Mouse (Mus musculus) E14TG2a.4 (cell line): Measurements from ENCODE around the gene Slc27a4.
A peak's percentile ranks its signal among the peaks of the same experiment; 100 is the strongest.
"Not testable (repeated sequence)": the region's sequence is repeated elsewhere in the genome, so short reads cannot be mapped to it uniquely, and the experiment has no call there.

Source experiments
- H3K27me3 ChIP-seq: 2 replicates; pipeline ENCODE4 v1.6.1; 2014; ENCODE audit warnings: low read length, control low read depth; ENCODE audit not compliant: insufficient read depth
- H3K36me3 ChIP-seq: 2 replicates; pipeline ENCODE4 v1.6.1; 2014; ENCODE audit warnings: low read length, control low read depth; ENCODE audit not compliant: insufficient read depth
- H3K4me1 ChIP-seq: replicated peaks from 2 replicates; pipeline ENCODE4 v1.6.1; 2014; ENCODE audit warnings: low read depth, low read length, control low read depth
- H3K4me3 ChIP-seq: replicated peaks from 2 replicates; pipeline ENCODE4 v1.5.1; 2014; ENCODE audit warnings: mild to moderate bottlenecking, low read length
- H3K9me3 ChIP-seq: 2 replicates; pipeline ENCODE4 v1.6.1; 2014; ENCODE audit warnings: low read length, control low read depth
- CTCF ChIP-seq: conservative IDR thresholded peaks from 2 replicates; pipeline ENCODE4 v1.5.1; 2014; ENCODE audit warnings: low read length
- NANOG ChIP-seq: IDR thresholded peaks from 2 replicates; pipeline ENCODE4 v1.6.1; 2014; ENCODE audit warnings: borderline replicate concordance, low read length, mixed read lengths
- POU5F1 ChIP-seq: IDR thresholded peaks from 2 replicates; pipeline ENCODE4 v1.6.1; 2014; ENCODE audit warnings: low read length, borderline replicate concordance

Slc27a4 gene

DNA sequence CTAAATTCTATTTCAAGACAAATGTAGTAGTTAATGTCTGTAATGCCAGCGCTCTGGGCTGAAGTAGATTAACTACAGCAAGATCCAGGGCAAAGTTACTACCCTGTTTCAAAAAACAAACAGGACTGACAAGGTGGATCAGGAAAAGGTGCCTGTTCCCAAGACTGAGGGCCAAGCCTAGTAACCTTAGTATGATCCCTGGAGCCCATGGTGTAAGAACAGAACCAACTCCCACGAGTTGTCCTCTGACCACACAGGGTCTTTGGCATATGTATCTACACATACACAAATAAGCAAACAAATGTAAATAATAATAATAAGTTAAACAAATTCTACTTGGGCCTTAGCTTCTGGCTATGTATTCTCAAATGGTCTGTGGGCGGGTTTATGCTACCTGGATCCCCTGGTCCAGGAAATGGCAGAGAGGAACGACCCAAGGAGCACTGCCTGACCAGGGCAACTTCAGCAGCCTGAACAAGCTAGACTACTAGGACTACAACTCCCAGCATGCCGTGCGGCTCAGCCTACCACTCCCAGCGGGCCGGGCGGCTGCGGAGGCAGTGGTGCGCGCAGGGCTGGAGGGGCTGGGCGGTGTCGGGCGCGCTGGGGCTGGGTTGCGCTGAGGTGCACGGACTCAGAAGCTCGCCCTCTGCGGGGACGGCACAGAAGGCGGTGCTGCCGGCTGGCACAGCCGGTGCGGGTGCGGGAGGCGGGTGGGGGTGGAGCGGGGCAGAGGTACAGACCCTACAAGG is at the start of gene Slc27a4:
Gene Slc27a4, plus strand, starts transcription at position 560 of the 752 bp plus-strand sequence.
- Histone ChIP-seq H3K4me1 (peaks cover 32% of the 10 kb centered on the region), H3K36me3 (peaks cover 38% of the 10 kb centered on the region), H3K9me3 (no peaks in the 10 kb centered on the region), H3K27me3 (no peaks in the 10 kb centered on the region; the same call in 1 of the 2 replicates), H3K4me3 (peak within 1 kb of the TSS; percentile 95)
- no peak for TF ChIP-seq POU5F1
- no peak for TF ChIP-seq CTCF
- no peak for TF ChIP-seq NANOG

DNA sequence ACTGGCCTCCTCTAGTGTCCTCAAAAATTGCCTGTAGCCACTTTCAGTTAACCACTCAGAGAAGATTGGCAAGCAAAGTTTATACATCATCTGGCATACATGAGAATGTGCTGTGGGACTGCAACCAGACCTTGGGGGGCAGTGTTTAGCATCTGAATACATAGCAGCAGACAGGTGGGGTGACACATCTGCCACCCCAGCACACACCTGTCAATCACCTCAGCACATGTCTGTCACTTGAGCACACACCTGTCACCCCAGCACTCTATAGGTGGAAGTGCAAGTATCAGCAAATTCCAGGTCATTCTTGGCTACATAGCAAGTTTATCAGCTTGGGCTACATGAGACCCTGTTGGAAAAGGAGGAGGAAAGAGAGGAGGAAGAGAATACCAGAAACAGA is 46.7 kb upstream of the Slc27a4 start:
- H3K27me3 ChIP-seq, result peaks cover 29% of the 10 kb centered on the region
- H3K4me3 ChIP-seq, result no peak overlapping the region
- peaks cover 21% of the 10 kb centered on the region for H3K4me1 ChIP-seq
- no peak for TF ChIP-seq CTCF
- no peak for TF ChIP-seq NANOG
- no peak for TF ChIP-seq POU5F1
- peaks cover 6% of the 10 kb centered on the region; the same call in 1 of the 2 replicates for H3K9me3 ChIP-seq
- H3K36me3 ChIP-seq, result no peaks in the 10 kb centered on the region

DNA sequence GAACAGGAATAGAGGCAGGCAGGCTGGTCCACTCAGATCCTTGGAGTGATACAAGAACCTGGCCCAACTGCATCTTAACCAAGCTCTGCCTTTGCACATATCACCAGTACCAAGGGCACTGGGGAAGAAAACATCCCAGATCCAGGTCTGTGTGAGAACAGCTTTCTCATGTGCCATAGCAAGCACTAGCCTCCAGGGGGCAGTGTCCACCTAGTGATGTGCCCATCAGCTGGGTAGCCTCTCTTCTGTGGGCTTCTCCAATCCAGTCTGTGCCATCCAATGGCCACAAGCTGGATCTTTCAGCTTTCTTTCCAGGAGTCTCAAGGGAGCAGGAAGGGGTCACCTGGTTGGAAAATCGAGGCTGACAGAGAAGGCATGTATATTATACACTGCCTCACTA is 37.6 kb upstream of the Slc27a4 start:
- TF ChIP-seq CTCF (peak; percentile 52), POU5F1 (no peak), NANOG (no peak)
- H3K9me3 ChIP-seq, result no peaks in the 10 kb centered on the region
- no peak overlapping the region for H3K4me3 ChIP-seq
- peaks cover 14% of the 10 kb centered on the region for H3K4me1 ChIP-seq
- peaks cover 12% of the 10 kb centered on the region for H3K27me3 ChIP-seq
- peaks cover 6% of the 10 kb centered on the region; the same call in 1 of the 2 replicates for H3K36me3 ChIP-seq

DNA sequence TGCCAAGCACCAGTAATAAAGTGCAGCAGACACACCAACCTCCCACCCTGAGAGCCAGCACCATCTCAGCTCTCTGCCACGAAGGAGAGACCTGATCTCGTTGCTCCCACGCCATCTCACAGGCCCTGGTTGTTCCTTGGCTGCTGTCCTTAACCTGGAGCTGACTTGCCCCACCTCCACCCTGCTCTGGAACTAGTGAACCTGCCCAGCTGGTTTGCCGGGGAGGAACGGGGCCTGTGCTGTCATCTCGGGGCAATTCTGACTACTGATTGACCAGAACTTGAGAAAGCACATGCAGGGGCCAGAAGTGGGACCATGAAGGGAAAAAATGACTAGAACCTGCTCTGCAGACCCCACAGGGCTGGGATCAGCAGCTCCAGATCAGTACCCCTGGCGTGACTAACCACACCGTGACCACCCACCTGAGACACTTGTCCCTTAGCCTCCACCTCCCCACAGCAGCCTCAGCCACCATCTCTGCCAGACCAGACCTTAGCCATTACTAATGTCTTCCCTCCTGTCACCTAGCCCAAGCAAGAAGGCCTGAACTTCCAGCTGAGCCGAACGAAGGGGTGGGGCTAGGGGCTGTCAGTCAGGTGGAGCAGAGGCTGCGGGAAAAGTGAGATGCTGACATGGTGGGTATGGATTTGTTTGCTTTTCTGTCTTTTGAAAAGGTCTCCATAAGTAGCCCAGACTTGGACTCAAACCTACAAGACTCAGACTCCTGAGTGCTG is 34.3 kb upstream of the Slc27a4 start:
- Histone ChIP-seq H3K36me3 (peaks cover 21% of the 10 kb centered on the region), H3K4me1 (peaks cover 29% of the 10 kb centered on the region), H3K9me3 (no peaks in the 10 kb centered on the region), H3K4me3 (no peak overlapping the region), H3K27me3 (peaks cover 3% of the 10 kb centered on the region; the same call in 1 of the 2 replicates)
- TF ChIP-seq POU5F1 (no peak), NANOG (no peak), CTCF (no peak)

DNA sequence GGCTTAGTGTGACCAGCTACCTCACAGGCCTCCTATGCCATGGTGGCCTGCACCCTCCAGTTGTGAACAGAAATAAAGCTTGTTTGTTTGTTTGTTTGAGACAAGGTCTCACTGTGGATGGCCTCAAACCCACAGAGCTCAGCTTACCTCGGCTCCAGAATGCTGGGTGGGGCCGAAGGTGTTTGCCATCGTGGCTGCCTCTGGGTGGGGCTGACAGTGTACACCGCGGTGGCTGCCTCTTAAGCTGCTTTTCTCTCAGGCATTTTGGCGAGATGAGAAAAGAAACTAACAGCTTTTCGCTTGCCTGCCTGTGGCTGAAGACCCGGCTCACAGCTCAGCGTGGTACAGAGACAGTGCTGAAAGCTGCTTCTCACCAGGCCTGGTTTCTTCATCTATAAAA is 33.5 kb upstream of the Slc27a4 start:
- TF ChIP-seq CTCF, result no peak
- H3K4me1 ChIP-seq, result peaks cover 29% of the 10 kb centered on the region
- no peaks in the 10 kb centered on the region for H3K27me3 ChIP-seq
- no peak overlapping the region for H3K4me3 ChIP-seq
- H3K36me3 ChIP-seq, result peaks cover 29% of the 10 kb centered on the region
- no peaks in the 10 kb centered on the region for H3K9me3 ChIP-seq

DNA sequence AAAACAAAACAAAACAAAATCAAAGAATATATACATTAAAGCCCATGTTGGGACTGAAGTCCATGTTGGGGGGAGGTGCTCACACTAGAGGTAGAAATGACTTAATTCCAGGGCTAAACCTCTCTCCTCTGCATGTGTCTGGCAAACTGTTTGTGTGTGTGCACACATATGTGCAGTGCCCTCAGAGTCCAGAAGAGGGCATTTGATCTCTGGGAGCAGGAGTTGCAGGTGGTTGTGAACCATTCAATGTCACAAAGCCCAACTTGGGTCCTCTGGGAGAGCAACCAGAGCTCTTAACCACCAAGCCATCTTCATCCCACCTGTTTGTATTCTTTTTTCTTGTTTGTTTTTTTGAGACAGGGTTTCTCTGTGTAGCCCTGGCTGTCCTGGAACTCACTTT is 32.3 kb upstream of the Slc27a4 start:
- TF ChIP-seq CTCF (peak; percentile 59), NANOG (no peak)
- Histone ChIP-seq H3K4me1 (peaks cover 29% of the 10 kb centered on the region), H3K27me3 (no peaks in the 10 kb centered on the region), H3K4me3 (no peak overlapping the region), H3K9me3 (no peaks in the 10 kb centered on the region), H3K36me3 (peaks cover 40% of the 10 kb centered on the region)

DNA sequence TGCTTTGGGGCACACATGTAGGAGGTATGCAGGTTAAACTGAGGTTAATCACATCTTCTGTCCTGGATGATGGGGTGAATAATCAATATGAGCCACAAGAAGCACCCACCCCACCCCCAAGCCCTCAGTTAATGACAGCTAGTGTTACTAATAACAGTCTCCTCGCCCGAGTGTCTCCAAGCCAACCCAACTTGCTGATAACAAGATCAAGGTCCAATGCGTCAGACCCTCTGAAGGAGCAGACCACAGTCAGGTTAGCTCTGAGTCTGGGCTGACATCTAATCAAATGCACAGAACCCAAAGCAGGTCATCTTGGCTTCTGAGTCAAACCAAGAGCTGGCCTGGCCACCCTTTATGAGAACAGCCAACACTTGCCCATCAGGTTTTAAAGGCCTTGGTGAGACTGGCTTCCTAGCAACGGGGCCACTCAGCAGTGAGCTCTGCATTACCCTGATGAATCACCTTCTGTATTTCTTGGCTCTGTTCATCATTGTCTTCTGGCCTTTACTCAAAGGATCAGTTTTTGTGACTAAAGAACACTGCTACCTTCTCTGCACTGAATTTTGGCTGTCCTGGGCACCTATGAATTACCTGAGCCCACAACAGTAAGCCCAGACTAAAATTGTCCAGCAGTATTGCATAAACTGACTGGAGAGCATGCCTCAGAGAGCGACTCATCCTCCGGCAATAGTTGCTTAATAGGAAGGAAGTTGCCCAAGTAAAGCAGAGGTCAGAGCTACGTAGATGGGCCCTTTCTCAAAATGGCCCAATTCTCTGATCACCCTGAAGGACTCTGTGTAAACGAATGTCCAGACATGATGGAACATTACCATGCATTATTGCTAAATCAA is 30.6 kb upstream of the Slc27a4 start:
- H3K36me3 ChIP-seq, result peaks cover 56% of the 10 kb centered on the region
- H3K27me3 ChIP-seq, result no peaks in the 10 kb centered on the region
- no peaks in the 10 kb centered on the region for H3K9me3 ChIP-seq
- peaks cover 29% of the 10 kb centered on the region for H3K4me1 ChIP-seq
- no peak for TF ChIP-seq POU5F1
- no peak for TF ChIP-seq NANOG
- no peak for TF ChIP-seq CTCF
- no peak overlapping the region for H3K4me3 ChIP-seq

DNA sequence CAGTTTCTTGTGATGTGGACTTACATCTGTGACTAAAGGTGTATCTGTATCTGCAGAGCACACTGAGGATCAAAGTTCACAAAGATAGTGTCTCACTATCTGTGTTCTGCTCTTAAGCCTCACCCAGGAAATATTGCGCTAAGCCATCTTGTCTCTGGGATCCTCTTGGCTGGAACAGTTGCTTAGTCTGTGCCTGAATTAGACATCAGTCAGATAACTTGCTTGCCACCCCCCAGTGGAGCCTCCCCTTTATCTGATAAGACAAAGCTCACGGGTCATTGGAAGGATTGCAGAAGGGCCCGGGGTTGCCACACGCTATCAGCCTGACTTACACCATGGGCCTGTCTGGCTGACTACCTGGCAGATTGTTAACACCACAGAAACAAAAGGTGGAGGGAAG is 29.1 kb upstream of the Slc27a4 start:
- H3K27me3 ChIP-seq, result no peaks in the 10 kb centered on the region
- H3K4me3 ChIP-seq, result no peak overlapping the region
- TF ChIP-seq POU5F1, result no peak
- TF ChIP-seq CTCF, result no peak
- TF ChIP-seq NANOG, result no peak
- H3K4me1 ChIP-seq, result peaks cover 36% of the 10 kb centered on the region
- no peaks in the 10 kb centered on the region for H3K9me3 ChIP-seq
- peaks cover 70% of the 10 kb centered on the region for H3K36me3 ChIP-seq

DNA sequence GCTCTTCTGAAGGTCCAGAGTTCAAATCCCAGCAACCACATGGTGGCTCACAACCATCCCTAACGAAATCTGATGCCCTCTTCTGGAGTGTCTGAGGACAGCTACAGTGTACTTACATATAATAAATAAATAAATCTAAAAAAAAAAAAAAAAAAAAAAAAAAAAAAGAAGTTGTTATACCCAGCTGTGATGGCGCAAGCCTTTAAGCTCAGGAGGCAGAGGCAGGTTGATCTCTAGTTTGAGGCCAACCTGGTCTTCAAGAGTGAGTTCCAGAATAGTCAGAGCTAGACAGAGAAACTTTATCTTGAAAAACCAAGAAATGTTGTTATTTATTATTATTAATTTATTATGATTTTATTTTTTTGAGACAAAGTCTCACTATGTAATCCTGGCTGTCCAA is 21.2 kb upstream of the Slc27a4 start:
- H3K27me3 ChIP-seq, H3K4me3 ChIP-seq, H3K9me3 ChIP-seq: not testable (repeated sequence)
- Histone ChIP-seq H3K4me1 (peaks cover 82% of the 10 kb centered on the region), H3K36me3 (peaks cover 99% of the 10 kb centered on the region)
